28 mouse cellular contexts compared by ENCODE assay signal in the genomic region with DNA sequence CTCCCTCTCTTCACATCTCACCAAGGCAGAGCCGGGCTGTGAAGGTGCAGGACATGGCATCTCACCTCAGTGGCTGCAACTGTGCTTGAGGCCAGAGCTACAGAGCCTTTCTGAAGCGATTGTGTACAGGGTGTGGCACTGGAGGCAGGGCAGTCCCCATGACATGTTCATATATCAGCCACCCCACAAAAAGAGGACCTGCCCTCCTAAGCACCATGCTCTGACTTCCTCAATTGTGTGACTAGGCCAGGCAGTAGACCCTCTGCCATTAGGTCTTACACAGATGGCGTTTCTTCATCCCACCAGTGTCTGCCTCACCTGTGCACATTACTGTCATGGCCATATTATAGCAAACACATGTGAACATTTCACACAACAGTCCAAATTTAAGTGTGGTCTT. TPM values are rescaled to one million over a fixed set of nuclear protein-coding genes. Genes with fewer than 3 reads are reported as not detected.
"Had no signal": no experiment of that assay in that cellular context is flagged by ENCODE, and none has a peak within 500 bp of the region (broad histone marks: within the 10 kb centered on the region; RNA-seq: fewer than 3 reads in every experiment).

No protein-coding gene starts in this region.

RNA-seq across cellular contexts. Expression of a gene that starts 25.5 kb away (rescaled TPM):
- total RNA-seq: gastrocnemius, adult 18-20 months; hindbrain, postnatal 0 days; layer of hippocampus, adult 18-20 months; layer of hippocampus, adult 8-10 months; layer of hippocampus, postnatal 14 days; layer of hippocampus, postnatal 36 days; left cerebral cortex, adult 18-20 months; left cerebral cortex, adult 8-10 months; left cerebral cortex, postnatal 10 days; left cerebral cortex, postnatal 25 days; left cerebral cortex, postnatal 4 days had no signal
- polyA plus RNA-seq: heart, embryonic 11.5 days; heart, embryonic 13.5 days; heart, embryonic 15.5 days; heart, postnatal 0 days; hindbrain, embryonic 11.5 days; hindbrain, embryonic 13.5 days; hindbrain, embryonic 15.5 days; hindbrain, postnatal 0 days; intestine, embryonic 14.5 days; intestine, embryonic 16.5 days; kidney, embryonic 15.5 days; kidney, postnatal 0 days; limb, embryonic 11.5 days; limb, embryonic 13.5 days; limb, embryonic 15.5 days; liver, embryonic 11.5 days had no signal

RNA-seq across cellular contexts. Expression of a gene that starts 44.9 kb away (rescaled TPM):
- total RNA-seq: gastrocnemius, adult 8-10 months; hematopoietic stem cell, adult 5-6 weeks; hindbrain, postnatal 0 days; layer of hippocampus, adult 18-20 months; layer of hippocampus, postnatal 14 days; layer of hippocampus, postnatal 36 days; left cerebral cortex, adult 8-10 months; left cerebral cortex, postnatal 10 days; left cerebral cortex, postnatal 25 days; left cerebral cortex, postnatal 4 days had no signal
- polyA plus RNA-seq: heart, embryonic 11.5 days; heart, embryonic 13.5 days; hindbrain, embryonic 11.5 days; hindbrain, embryonic 13.5 days; hindbrain, postnatal 0 days had no signal
